Mouse (Mus musculus) intestine, embryonic 14.5 days (tissue): Measurements from ENCODE around the gene Gjb5. TPM values are rescaled to one million over a fixed set of nuclear protein-coding genes. Genes with fewer than 3 reads are reported as not detected.

ENCODE experiments used
- ATAC-seq: fragments of 200-750 bp; cut with Nextera tagmentation; replicated peaks from 2 replicates; pipeline ENCODE4 v1.8.0; 2017; ENCODE audit warnings: low read depth, moderate number of reproducible peaks, moderate TSS enrichment, moderate library complexity; ENCODE audit not compliant: low FRiP score, low TSS enrichment
- DNase-seq: peaks from one replicate; pipeline ENCODE4 v3.0.0-alpha.2; 2018; ENCODE audit warnings: low spot score
- H3K27ac ChIP-seq: fragments of 300-500 bp; sonication (generic); 2 replicates; pipeline ENCODE4 v1.5.1; 2014; ENCODE audit warnings: low read depth, mild to moderate bottlenecking, control low read depth
- H3K27me3 ChIP-seq: fragments of 300-500 bp; sonication (generic); replicated peaks from 2 replicates; pipeline ENCODE4 v1.6.1; 2014; ENCODE audit warnings: low read length, control low read depth; ENCODE audit not compliant: control insufficient read depth, insufficient read depth
- H3K36me3 ChIP-seq: fragments of 300-500 bp; sonication (generic); 2 replicates; pipeline ENCODE4 v1.6.1; 2014; ENCODE audit warnings: low read length, control low read depth; ENCODE audit not compliant: control insufficient read depth, insufficient read depth
- H3K4me1 ChIP-seq: fragments of 300-500 bp; sonication (generic); replicated peaks from 2 replicates; pipeline ENCODE4 v1.6.1; 2014; ENCODE audit warnings: low read length, control low read depth, mixed read lengths; ENCODE audit not compliant: control insufficient read depth, insufficient read depth
- H3K4me2 ChIP-seq: fragments of 300-500 bp; sonication (generic); 2 replicates; pipeline ENCODE4 v1.6.1; 2014; ENCODE audit warnings: low read length
- H3K4me3 ChIP-seq: fragments of 300-500 bp; sonication (generic); 2 replicates; pipeline ENCODE4 v1.5.1; 2014; ENCODE audit warnings: low read depth, low read length, control low read depth, mixed read lengths
- H3K9ac ChIP-seq: fragments of 300-500 bp; sonication (generic); 2 replicates; pipeline ENCODE4 v1.6.1; 2014; ENCODE audit warnings: mild to moderate bottlenecking, low read length
- H3K9me3 ChIP-seq: fragments of 300-500 bp; sonication (generic); 2 replicates; pipeline ENCODE4 v1.6.1; 2016; ENCODE audit warnings: low read length, control low read depth; ENCODE audit not compliant: control insufficient read depth
- WGBS: fragments of 180-500 bp; shearing (Covaris S2); extraction: QIAGEN DNeasy Blood & Tissue Kit; methylation state at CpG from one replicate; pipeline ENCODE4 v1.1.7; 2014; 5-methylcytosine and 5-hydroxymethylcytosine counted together
- polyA plus RNA-seq: library from polyadenylated mRNA; unstranded; fragments of >200 nt; fragmentation: Nextera tagmentation; extraction: Ambion mirVana; gene quantifications from 2 replicates; pipeline ENCODE4 v1.2.1, GENCODE M21; 2014

Gjb5 gene
- polyA plus RNA-seq, 1 experiment from 2014 or later = 0.37 TPM

DNA sequence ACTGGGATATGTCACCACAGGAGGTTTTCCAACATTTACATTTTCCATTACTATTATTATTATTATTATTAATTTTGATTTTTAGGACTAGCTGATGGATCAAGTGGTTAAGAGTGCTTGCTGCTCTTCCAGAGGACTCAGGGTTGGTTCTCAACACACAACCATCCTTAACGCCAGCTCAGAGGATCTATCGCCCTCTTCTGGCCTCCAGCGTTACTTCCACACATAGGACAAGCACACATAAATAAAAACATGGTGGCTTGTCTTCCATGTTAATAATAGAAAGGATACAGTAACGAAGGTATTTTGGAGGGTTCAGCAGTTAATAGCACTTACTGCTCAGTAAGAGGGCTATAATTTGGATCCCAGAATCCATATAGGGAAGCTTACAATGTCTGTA lies 16.7 kb upstream of the Gjb5 start:
- Histone ChIP-seq H3K4me1 (peaks cover 17% of the 10 kb centered on the region), H3K36me3 (no peaks in the 10 kb centered on the region), H3K4me3 (no peak overlapping the region), H3K9me3 (no peaks in the 10 kb centered on the region), H3K9ac (no peak overlapping the region), H3K27me3 (no peaks in the 10 kb centered on the region), H3K4me2 (no peak overlapping the region), H3K27ac (no peak overlapping the region)
- 85% methylated on average over 4 of the region's 4 CpGs for WGBS
- ATAC-seq (no peak), DNase-seq (no peak)

DNA sequence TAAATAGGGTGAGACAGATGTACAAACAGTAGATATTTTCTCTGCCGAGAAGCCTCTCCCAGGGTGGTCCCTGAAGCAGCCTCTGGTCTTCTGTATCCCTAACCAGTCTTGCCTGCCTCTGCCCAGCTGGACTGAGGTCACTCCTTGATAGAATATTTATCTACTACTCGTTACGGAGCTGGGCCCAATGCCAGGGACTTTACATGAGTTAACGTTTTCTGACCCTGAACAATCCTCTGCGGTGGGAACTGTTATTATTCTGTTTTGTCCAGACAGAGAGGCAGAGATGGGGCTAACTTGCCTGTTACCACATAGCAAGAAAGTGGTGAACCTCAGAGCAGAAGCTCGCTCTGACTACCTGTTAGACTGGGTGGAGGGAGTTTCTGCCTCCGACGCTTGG lies 15.5 kb upstream of the Gjb5 start:
- H3K4me3 ChIP-seq = no peak overlapping the region
- no peaks in the 10 kb centered on the region for H3K27me3 ChIP-seq
- ATAC-seq = no peak
- DNase-seq = no peak
- no peak overlapping the region for H3K27ac ChIP-seq
- peaks cover 20% of the 10 kb centered on the region for H3K4me1 ChIP-seq
- H3K9ac ChIP-seq = no peak overlapping the region
- H3K9me3 ChIP-seq = no peaks in the 10 kb centered on the region
- H3K4me2 ChIP-seq = no peak overlapping the region
- WGBS = 31% methylated on average over 8 of the region's 8 CpGs
- no peaks in the 10 kb centered on the region for H3K36me3 ChIP-seq

DNA sequence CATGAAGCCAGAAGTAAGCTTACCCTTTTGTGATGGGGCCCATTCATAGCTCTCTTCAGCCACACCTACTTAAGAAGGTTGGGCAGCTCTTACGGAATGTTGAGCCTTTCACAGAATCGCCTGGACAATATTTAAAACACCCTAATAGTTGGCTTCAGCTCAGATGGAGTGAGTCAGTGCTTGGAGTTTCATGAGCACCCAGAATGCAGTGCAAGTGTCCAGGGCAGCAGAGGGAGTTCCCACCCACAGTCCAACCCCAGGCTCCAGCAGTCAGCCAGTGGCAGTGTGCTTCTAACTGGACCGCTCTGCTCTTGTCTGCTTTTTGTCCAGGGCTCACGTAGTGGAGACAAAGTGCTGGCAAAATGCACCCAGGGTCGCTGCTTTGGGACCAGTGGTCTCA lies 13.6 kb upstream of the Gjb5 start:
- ATAC-seq (no peak), DNase-seq (no peak)
- WGBS = 57% methylated on average over 5 of the region's 5 CpGs

DNA sequence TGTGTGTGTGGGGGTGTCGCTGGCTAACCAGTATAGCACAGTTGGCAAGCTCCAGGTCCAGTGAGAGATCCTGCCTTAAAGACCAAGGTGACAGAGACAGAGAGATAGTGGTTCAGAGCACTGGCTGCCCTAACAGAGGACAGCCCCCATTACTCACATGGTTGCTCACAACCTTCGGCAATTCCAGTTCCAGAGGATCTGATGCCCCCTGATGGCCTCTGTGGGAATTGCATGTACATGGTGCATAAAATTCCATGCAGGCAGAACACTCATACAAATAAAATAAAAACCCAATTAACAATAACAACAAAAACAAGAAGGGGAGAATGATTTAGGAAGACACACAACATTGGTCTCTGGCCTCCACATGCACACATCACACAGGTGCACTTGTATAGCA lies 12.5 kb upstream of the Gjb5 start:
- H3K4me1 ChIP-seq = peaks cover 21% of the 10 kb centered on the region
- ATAC-seq (no peak), DNase-seq (peak; percentile 63)
- no peak overlapping the region for H3K4me2 ChIP-seq
- no peaks in the 10 kb centered on the region for H3K27me3 ChIP-seq
- no peak overlapping the region for H3K27ac ChIP-seq
- no peak overlapping the region for H3K9ac ChIP-seq
- WGBS = 61% methylated on average over 2 of the region's 2 CpGs
- no peak overlapping the region for H3K4me3 ChIP-seq
- no peaks in the 10 kb centered on the region for H3K36me3 ChIP-seq
- no peaks in the 10 kb centered on the region for H3K9me3 ChIP-seq

More for the DNA sequence above, 13.6 kb upstream of the Gjb5 start:
- H3K36me3 ChIP-seq = no peaks in the 10 kb centered on the region
- no peak overlapping the region for H3K4me3 ChIP-seq
- no peaks in the 10 kb centered on the region for H3K9me3 ChIP-seq
- peaks cover 21% of the 10 kb centered on the region for H3K4me1 ChIP-seq
- H3K4me2 ChIP-seq = no peak overlapping the region
- no peaks in the 10 kb centered on the region for H3K27me3 ChIP-seq
- no peak overlapping the region for H3K9ac ChIP-seq
- no peak overlapping the region for H3K27ac ChIP-seq

DNA sequence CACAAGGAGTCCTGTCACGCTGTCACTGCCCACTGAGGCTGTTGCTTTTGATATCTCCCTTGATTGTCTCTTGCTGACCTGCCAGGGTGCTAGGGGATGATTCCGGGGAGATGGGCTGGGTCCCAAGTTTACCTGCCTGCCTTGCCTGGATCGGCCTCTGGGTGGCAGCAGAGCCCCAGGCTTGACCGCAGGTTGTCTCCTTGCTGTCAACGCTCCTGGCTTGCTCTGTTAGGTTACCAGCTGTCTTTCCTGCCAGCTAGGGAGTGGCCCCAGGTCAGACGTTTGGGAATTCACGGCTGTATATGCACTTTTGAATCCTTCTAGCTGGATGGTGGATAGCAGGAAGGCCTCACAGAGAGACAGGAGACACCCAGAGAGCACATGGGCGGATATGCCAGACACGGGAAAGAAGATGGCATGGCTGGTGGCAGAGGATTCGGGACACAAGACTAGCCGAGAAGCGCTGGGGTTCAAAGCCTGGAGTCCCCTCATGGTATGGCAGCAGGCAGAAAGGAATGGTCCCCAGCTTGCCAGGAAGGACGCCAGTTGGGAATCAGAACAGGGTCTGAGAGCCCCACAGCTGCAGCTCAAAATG lies 10.5 kb upstream of the Gjb5 start:
- no peak overlapping the region for H3K27ac ChIP-seq
- no peaks in the 10 kb centered on the region for H3K36me3 ChIP-seq
- no peaks in the 10 kb centered on the region for H3K9me3 ChIP-seq
- no peaks in the 10 kb centered on the region for H3K27me3 ChIP-seq
- DNase-seq (peak; percentile 95), ATAC-seq (0 out of 2 replicates have a peak, but pooled peaks have one; percentile 16)
- peaks cover 16% of the 10 kb centered on the region for H3K4me1 ChIP-seq
- H3K4me2 ChIP-seq = no peak overlapping the region
- no peak overlapping the region for H3K4me3 ChIP-seq
- no peak overlapping the region for H3K9ac ChIP-seq
- WGBS = 30% methylated on average over 13 of the region's 13 CpGs

DNA sequence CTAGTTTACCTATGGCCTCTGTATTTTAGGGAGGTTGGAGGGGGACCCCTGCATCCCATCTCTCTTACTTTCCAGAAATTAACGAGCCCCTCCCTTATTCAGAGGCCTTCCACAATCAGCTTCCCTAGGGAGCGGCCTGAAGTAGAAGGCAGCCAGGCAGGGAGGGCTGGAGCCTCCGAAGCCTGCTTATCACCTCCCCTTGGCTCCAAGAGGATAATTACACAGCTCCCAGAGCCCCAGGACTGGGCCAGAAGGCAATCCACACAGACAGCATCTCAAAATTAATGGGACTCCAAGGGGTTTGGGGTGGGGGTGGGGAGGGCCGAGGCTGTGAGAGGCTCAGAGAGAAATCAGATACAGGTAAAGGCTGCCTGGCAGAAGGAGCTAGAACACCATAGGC lies 7.9 kb upstream of the Gjb5 start:
- no peak for ATAC-seq
- H3K9ac ChIP-seq = no peak overlapping the region
- WGBS = 23% methylated on average over 4 of the region's 4 CpGs
- H3K4me3 ChIP-seq = no peak overlapping the region
- no peaks in the 10 kb centered on the region for H3K9me3 ChIP-seq
- no peak for DNase-seq
- no peak overlapping the region for H3K4me2 ChIP-seq
- H3K27me3 ChIP-seq = no peaks in the 10 kb centered on the region
- no peaks in the 10 kb centered on the region for H3K36me3 ChIP-seq
- 0 out of 2 replicates have a peak, but pooled peaks cover 4% of the 10 kb centered on the region for H3K4me1 ChIP-seq
- H3K27ac ChIP-seq = no peak overlapping the region

DNA sequence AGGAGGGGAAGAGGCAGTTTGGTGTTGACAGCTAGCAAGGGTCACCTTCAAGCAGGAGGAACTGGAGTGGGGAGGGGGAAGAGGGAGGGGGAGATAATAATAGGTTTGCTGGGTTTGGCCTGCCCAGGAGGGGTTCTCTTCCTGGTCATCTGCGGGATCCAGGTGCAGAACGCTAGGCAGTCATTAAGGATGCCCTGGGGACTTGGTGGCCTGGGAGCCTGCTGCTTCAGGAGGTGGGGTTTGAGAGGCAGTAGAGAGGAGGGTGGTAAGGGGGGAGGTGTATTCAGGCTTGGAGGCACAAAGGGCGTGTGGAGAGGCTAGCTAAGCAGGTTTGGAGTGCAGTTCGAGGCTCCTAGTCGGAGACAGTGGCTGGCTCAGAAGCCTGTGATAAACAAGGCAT lies 7.5 kb upstream of the Gjb5 start:
- H3K27me3 ChIP-seq = no peaks in the 10 kb centered on the region
- no peak overlapping the region for H3K4me3 ChIP-seq
- ATAC-seq (no peak), DNase-seq (no peak)
- H3K4me2 ChIP-seq = no peak overlapping the region
- 0 out of 2 replicates have a peak, but pooled peaks cover 4% of the 10 kb centered on the region for H3K4me1 ChIP-seq
- H3K36me3 ChIP-seq = no peaks in the 10 kb centered on the region
- H3K9ac ChIP-seq = no peak overlapping the region
- H3K27ac ChIP-seq = no peak overlapping the region
- 38% methylated on average over 5 of the region's 5 CpGs for WGBS
- H3K9me3 ChIP-seq = no peaks in the 10 kb centered on the region

- Histone ChIP-seq H3K4me1 (0 out of 2 replicates have a peak, but pooled peaks cover 4% of the 10 kb centered on the region), H3K9ac (no peak overlapping the region), H3K4me3 (no peak overlapping the region), H3K9me3 (no peaks in the 10 kb centered on the region), H3K27me3 (no peaks in the 10 kb centered on the region), H3K27ac (no peak overlapping the region), H3K4me2 (no peak overlapping the region), H3K36me3 (no peaks in the 10 kb centered on the region)
- 59% methylated on average over 6 of the region's 6 CpGs for WGBS
- DNase-seq (no peak), ATAC-seq (no peak)
Observed at GRCm38 (mm10) chr4:127364431-127364830, 6.5 kb upstream of the Gjb5 start.

DNA sequence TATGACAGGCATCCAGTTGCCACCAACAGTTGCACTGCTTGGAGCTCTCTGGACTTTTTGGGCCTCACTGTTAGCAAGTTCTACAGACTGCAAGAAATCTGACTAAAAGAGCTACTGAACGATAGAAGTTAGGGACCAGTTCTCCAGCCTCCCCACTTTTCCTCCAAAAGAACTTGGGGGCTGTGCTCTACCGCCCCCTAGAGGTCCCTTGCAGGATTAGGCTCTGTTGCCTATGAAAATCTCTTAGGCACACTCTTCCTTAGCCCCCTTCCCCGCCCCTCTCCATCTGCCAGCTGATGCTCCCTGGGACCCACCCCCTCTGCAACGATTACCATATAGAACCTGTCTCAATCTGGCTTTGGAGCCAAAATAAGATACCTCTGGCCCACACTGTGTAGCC lies 5.3 kb upstream of the Gjb5 start:
- H3K4me1 ChIP-seq = no peaks in the 10 kb centered on the region; the same call in 1 of the 2 replicates
- H3K4me3 ChIP-seq = no peak overlapping the region
- no peak for ATAC-seq
- no peaks in the 10 kb centered on the region for H3K9me3 ChIP-seq
- H3K4me2 ChIP-seq = no peak overlapping the region
- 67% methylated on average over 4 of the region's 4 CpGs for WGBS
- no peak for DNase-seq
- H3K27me3 ChIP-seq = no peaks in the 10 kb centered on the region
- no peak overlapping the region for H3K27ac ChIP-seq
- H3K36me3 ChIP-seq = no peaks in the 10 kb centered on the region
- no peak overlapping the region for H3K9ac ChIP-seq
